Mouse (Mus musculus) cerebral cortex, adult 2 months (tissue): ENCODE data around the gene Ppil3.

Source experiments
- WGBS: fragments of 180-500 bp; shearing (Covaris S2); methylation state at CpG from one replicate; pipeline ENCODE4 v1.1.7; 2018; 5-methylcytosine and 5-hydroxymethylcytosine counted together

Gene Ppil3

DNA sequence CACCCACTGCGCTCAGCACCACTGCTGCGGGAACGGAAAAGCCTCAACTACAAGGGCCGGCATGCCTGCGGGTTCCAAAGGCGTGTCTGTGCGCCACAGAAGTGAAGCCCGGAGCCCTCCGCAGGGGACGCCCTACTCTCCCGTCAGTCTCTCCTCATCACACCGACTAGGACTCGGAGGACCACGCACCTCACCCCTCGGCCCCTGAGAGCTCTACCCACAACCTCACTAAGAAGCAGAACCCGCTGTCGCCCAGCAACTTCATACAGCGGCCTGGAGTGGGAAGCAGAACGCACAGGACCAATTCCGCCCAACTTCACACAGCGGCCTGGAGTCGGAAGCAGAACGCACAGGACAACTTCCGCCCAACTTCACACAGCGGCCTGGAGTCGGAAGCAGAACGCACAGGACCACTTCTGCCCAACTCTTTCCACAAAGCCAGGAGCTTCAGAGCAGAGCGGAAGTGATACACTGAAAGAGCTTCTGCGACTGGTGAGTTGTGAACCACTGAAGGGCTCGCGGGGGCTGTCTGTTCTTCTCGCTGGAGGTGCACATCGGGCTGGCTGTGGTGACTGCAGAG is at the start of gene Ppil3, which contains the start of gene Nif3l1:
Ppil3 (minus strand) TSS at position 344 of the 580 bp plus-strand sequence.
Nif3l1 (plus strand) TSS at position 9 of the 580 bp plus-strand sequence.
- under 1% methylated on average over 33 of the region's 33 CpGs for WGBS

- 51% methylated on average over 4 of the region's 4 CpGs for WGBS
These were observed 37.4 kb upstream of the Ppil3 start for GRCm38 (mm10) chr1:58482647-58483046.

- WGBS = 97% methylated on average over 8 of the region's 8 CpGs
These were observed 30.4 kb upstream of the Ppil3 start for GRCm38 (mm10) chr1:58475662-58476061.

DNA sequence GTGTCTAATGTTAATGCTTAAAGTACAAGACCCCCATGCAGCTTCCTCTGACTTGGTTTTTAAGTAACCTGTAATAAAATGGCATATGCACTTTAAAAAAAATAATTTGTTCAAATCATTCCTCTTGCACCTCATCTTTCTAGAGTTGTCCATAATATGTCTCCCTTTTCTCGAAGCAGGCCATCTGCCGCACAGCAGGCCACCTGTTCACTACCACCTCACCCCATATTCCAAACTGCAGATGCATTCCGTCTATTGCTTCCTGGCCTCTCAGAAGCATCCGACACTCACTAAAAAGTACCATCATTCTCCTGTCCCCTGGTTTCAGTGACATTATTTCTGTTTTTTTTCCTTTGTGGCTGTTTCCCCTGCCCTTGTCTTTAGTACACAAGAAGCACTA is 20.3 kb upstream of the Ppil3 start:
- 68% methylated on average over 4 of the region's 4 CpGs for WGBS

DNA sequence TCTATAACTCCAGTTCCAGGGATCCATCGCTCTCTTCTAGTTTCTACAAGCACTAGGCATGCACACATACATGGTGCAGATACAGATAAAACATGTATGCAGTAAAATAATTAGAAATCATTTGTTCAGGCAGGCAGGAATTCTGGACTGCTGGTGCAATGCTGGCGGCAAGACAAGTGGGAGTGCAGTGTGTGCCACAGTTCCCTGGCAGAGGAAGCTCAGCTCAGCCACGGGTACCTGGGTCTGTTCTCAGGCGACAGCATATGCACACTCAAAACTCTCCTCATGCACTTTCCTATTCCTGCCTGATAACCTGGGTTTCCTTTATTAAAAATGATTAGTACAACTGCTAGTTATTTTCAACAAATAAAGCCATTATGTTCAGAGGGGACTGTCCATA is 19.8 kb upstream of the Ppil3 start:
- WGBS = 71% methylated on average over 4 of the region's 4 CpGs

- 74% methylated on average over 2 of the region's 2 CpGs for WGBS
These were observed 18.6 kb upstream of the Ppil3 start for GRCm38 (mm10) chr1:58463935-58464334.

DNA sequence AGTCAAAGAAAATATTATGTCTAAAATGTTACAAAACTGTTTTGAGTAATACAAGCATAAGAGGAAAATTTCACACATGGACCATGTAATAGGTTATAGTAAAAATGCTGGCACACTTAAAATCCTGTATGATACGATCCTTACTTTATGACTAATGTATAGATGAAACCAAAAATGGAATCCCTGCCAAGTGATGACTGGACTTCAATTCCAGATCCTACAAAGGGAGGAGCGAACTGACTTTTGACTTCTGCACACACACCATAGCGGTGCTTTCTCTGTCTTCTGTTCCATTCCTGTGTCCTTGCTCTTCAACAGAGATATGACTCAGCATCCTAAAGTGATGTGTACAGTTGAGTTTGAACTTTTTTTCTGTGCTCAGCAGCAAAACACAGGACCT is 15.3 kb upstream of the Ppil3 start:
- WGBS = 79% methylated on average over 3 of the region's 3 CpGs

- 58% methylated on average over 2 of the region's 2 CpGs for WGBS
These were observed 13.6 kb upstream of the Ppil3 start for GRCm38 (mm10) chr1:58458867-58459266.

DNA sequence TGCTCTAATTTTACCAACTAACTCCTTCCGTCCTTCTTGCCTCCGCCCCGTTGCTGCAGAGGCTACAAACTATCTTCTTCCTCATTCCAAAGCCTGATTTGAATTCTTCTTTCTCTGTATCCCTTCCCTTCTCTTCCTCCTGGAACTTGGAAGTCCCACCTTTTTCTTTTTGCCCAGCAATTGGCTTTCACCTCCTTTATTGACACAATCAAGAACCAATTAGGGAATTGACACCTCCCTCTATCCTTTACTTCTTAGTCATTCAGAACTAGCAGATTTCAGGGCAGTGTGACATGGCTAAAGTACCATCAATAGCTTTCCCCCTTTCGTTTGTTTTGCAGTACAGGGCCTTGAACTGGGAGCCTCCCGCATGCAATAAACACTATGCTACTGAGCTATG is 12.9 kb upstream of the Ppil3 start:
- 84% methylated on average over 5 of the region's 5 CpGs for WGBS

GRCm38 (mm10) chr1:58454316-58454715 is 9.0 kb upstream of the Ppil3 start:
- WGBS = 97% methylated on average over 6 of the region's 6 CpGs

GRCm38 (mm10) chr1:58448396-58448795 is 3.1 kb upstream of the Ppil3 start:
- 86% methylated on average over 7 of the region's 7 CpGs for WGBS

- 96% methylated on average over 7 of the region's 7 CpGs for WGBS
These were observed 2.5 kb upstream of the Ppil3 start for GRCm38 (mm10) chr1:58447766-58448165.

DNA sequence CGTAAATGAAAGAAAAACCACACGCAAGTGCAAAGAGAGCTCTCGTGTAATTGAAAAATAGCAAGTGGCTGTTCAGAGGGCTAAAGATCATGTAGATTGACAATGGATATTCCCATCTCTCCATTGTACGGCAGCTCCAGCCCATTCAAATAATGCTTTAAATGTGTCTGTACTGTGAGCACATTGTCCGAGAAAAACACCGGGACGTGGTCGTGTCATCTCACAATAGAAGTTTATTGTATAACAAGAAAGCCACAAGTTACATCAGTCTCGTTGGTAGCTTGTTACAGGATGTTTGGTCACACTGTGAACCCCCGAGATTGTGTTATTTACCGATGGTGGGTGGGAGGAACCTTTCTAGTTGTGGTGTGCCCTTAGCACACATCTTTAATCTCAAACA is 575 bp upstream of the Ppil3 start:
- WGBS = 2% methylated on average over 11 of the region's 11 CpGs

- WGBS = 9% methylated on average over 10 of the region's 10 CpGs
These were observed 595 bp downstream of the Ppil3 start for GRCm38 (mm10) chr1:58444691-58445090.

- 87% methylated on average over 3 of the region's 3 CpGs for WGBS
These were observed 20.7 kb downstream of the Ppil3 start for GRCm38 (mm10) chr1:58424551-58424950.

GRCm38 (mm10) chr1:58423371-58424248 is 21.7 kb downstream of the Ppil3 start, which contains the start of gene Clk1:
Gene Clk1 (minus strand): TSS chr1:58424066.
- WGBS = under 1% methylated on average over 79 of the region's 79 CpGs

GRCm38 (mm10) chr1:58422879-58423278 is 22.4 kb downstream of the Ppil3 start:
- under 1% methylated on average over 13 of the region's 13 CpGs for WGBS

GRCm38 (mm10) chr1:58420961-58421360 is 24.3 kb downstream of the Ppil3 start:
- 10% methylated on average over 7 of the region's 7 CpGs for WGBS

- WGBS = 21% methylated on average over 10 of the region's 10 CpGs
These were observed 25.3 kb downstream of the Ppil3 start for GRCm38 (mm10) chr1:58420032-58420431.

DNA sequence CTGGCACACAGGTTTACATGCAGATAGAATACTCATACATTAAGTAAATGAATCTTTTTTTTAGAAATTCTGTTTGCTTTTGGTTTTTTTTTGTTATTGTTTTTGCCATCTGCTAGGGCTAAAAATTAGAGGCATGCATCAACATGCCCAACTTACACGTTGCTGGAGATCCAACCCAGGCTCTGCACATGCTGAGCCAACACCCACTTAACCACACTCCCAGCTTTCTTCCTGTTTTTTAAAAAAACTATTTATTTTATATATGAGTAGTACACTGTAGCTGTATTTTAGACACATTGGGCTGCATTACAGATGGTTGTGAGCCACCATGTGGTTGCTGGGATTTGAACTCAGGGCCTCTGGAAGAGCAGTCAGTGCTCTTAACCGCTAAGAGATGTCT is 29.2 kb downstream of the Ppil3 start:
- 39% methylated on average over 2 of the region's 2 CpGs for WGBS

GRCm38 (mm10) chr1:58415442-58415841 is 29.8 kb downstream of the Ppil3 start:
- WGBS = 15% methylated on average over 1 of the region's 1 CpGs

- WGBS = 79% methylated on average over 7 of the region's 7 CpGs
These were observed 34.5 kb downstream of the Ppil3 start for GRCm38 (mm10) chr1:58410776-58411175.

DNA sequence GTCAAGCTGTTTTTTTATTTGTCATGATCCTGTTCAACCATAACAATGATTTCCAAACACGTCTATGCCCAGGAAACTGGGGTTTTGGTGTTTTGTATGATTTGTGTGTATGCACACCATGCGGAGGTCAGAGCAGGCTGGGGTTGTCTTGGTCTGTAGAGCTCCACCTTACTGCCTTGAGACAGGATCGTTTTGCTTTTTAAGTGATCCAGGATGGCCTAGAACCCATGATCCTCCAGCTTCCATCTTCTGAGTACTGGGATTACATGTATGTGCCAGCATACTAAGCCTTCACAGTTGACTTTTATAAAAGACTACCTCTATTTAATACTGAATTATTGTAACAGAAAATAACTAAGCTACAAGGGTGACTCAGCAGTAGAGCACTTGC is 35.1 kb downstream of the Ppil3 start:
- WGBS = 67% methylated on average over 3 of the region's 3 CpGs
